Comparison of ENCODE assay signal across 5 mouse cellular contexts in genomic region chr16:42955401-42955800, GRCm38 (mm10).
A peak's percentile ranks its signal among the peaks of the same experiment; 100 is the strongest.
DNase-seq lines count a peak whose midpoint lies in the region; ATAC-seq and TF ChIP-seq lines count a peak whose summit lies in the region.
"Not testable (repeated sequence)": the region's sequence is repeated elsewhere in the genome, so short reads cannot be mapped to it uniquely, and the experiment has no call there.

No protein-coding gene starts in this region.

- H3K9me3 ChIP-seq in E14TG2a.4 (ENCODE audit: low read length) = not testable (repeated sequence)

- peak; percentile 10 for DNase-seq in R1 (ENCODE audit: low read depth, low spot score)

- ATAC-seq in common myeloid progenitor, adult 5-6 weeks (replicated peaks; ENCODE audit: low read depth, poor library complexity, severe bottlenecking) = 0 out of 2 replicates have a peak, but pooled peaks have one; percentile 42
- 0 out of 2 replicates have a peak, but pooled peaks have one; percentile 63 for ATAC-seq in erythroid progenitor cell, adult 5-6 weeks (replicated peaks; ENCODE audit: low FRiP score, poor library complexity, severe bottlenecking)
- peak; percentile 67 for ATAC-seq in megakaryocyte, adult 5-6 weeks (ENCODE audit: poor library complexity, severe bottlenecking)

- TF ChIP-seq CTCF in E14TG2a.4 (conservative IDR thresholded peaks at IDR 0.05; ENCODE audit: low read length) = not testable (repeated sequence)

- peak overlapping the region; percentile 49; the same call in 1 of the 2 replicates for H3K4me3 ChIP-seq in E14TG2a.4 (replicated peaks; ENCODE audit: low read length)

- H3K27me3 ChIP-seq in E14TG2a.4 (ENCODE audit: insufficient read depth, low read length) = not testable (repeated sequence)

- not testable (repeated sequence) for H3K36me3 ChIP-seq in E14TG2a.4 (ENCODE audit: insufficient read depth, low read length)

- H3K4me1 ChIP-seq in E14TG2a.4 (replicated peaks; ENCODE audit: low read depth, low read length) = not testable (repeated sequence)

Comparison
In these comparisons a context has a peak if more than half of its experiments do, and no peak if none do; other contexts are left out.
1. Peak in every context shown above with its lines: DNase-seq, ATAC-seq and H3K4me3 ChIP-seq.